Mouse (Mus musculus) neural tube, embryonic 15.5 days (tissue): ENCODE results near the gene Tbx6. TPM values are rescaled to one million over a fixed set of nuclear protein-coding genes. Genes with fewer than 3 reads are reported as not detected.

Source experiments
- ATAC-seq: fragments of 200-750 bp; cut with Nextera tagmentation; 2 replicates; pipeline ENCODE4 v1.8.0; 2017; ENCODE audit warnings: mild to moderate bottlenecking, moderate TSS enrichment, moderate library complexity; ENCODE audit not compliant: low FRiP score
- H3K27ac ChIP-seq: fragments of 300-500 bp; sonication (generic); replicated peaks from 2 replicates; pipeline ENCODE4 v1.5.1; 2015; ENCODE audit warnings: mild to moderate bottlenecking, inconsistent platforms
- H3K27me3 ChIP-seq: fragments of 300-500 bp; sonication (generic); replicated peaks from 2 replicates; pipeline ENCODE4 v1.6.1; 2015; ENCODE audit warnings: inconsistent platforms
- H3K36me3 ChIP-seq: fragments of 300-500 bp; sonication (generic); 2 replicates; pipeline ENCODE4 v1.6.1; 2015; ENCODE audit warnings: inconsistent platforms
- H3K4me1 ChIP-seq: fragments of 300-500 bp; sonication (generic); 2 replicates; pipeline ENCODE4 v1.6.1; 2015; ENCODE audit warnings: inconsistent platforms
- H3K4me2 ChIP-seq: fragments of 300-500 bp; sonication (generic); 2 replicates; pipeline ENCODE4 v1.6.1; 2015; ENCODE audit warnings: inconsistent platforms, mild to moderate bottlenecking, moderate library complexity
- H3K4me3 ChIP-seq: fragments of 300-500 bp; sonication (generic); replicated peaks from 2 replicates; pipeline ENCODE4 v1.5.1; 2015; ENCODE audit warnings: mild to moderate bottlenecking, inconsistent platforms
- H3K9ac ChIP-seq: fragments of 300-500 bp; sonication (generic); replicated peaks from 2 replicates; pipeline ENCODE4 v1.6.1; 2015; ENCODE audit warnings: mild to moderate bottlenecking, inconsistent platforms
- H3K9me3 ChIP-seq: fragments of 300-500 bp; sonication (generic); replicated peaks from 2 replicates; pipeline ENCODE4 v1.6.1; 2016; ENCODE audit warnings: inconsistent platforms
- WGBS: fragments of 180-500 bp; shearing (Covaris S2); methylation state at CpG from one replicate; pipeline ENCODE4 v1.1.7; 2015; ENCODE audit warnings: mixed read lengths; 5-methylcytosine and 5-hydroxymethylcytosine counted together
- polyA plus RNA-seq: library from polyadenylated mRNA; unstranded; fragments of >200 nt; fragmentation: Nextera tagmentation; extraction: Ambion mirVana; gene quantifications from 2 replicates; pipeline ENCODE4 v1.2.1, GENCODE M21; 2015

Gene Tbx6
- polyA plus RNA-seq, 1 experiment from 2014 or later, result 0.35 TPM

DNA sequence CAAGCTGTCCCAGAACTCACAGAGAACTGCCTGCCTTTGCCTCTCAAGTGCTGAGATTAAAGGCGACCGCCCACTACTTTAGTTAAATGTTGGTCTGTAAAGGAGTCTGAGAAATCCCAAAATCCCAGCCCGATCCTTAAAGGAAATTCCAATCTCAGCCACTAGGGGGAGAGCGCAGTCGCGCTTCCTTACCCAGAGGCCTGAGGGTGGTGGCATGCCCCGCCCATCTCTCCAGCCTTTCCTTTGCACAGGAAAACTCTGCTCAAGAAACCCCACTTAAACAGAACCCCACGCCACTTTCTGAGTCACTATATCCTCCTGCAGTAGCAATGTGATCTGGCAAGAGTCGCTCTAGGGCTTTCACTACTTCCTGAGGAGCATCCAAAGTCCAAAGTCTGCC is 26.4 kb upstream of the Tbx6 start:
- Histone ChIP-seq H3K27me3 (no peaks in the 10 kb centered on the region), H3K36me3 (no peaks in the 10 kb centered on the region), H3K4me1 (peaks cover 7% of the 10 kb centered on the region), H3K9ac (peak overlapping the region; percentile 7; the same call in 1 of the 2 replicates), H3K4me3 (no peak overlapping the region), H3K4me2 (peak overlapping the region; percentile 38), H3K27ac (peak overlapping the region; percentile 41; the same call in 1 of the 2 replicates), H3K9me3 (no peaks in the 10 kb centered on the region)
- ATAC-seq, result no peak
- under 1% methylated on average over 9 of the region's 9 CpGs for whole genome bisulfite sequencing

DNA sequence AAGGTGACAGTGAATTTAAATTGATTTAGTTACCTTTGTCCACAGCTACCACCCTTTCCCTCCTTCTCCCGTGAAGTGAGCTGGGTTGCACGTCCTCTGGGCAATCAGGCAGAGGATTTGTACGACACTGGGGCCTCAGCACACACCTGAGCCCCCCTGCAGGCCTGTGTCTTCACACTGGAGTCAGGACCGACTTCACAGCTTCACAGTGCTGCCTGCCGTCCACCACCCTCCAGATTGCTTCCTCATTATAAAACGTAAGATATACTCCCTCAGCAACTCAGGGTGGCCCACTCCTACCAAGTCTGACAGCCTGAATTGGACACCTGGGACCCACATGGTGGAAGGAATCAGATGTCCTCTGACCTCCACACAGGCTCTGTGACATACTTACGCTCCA is 22.7 kb upstream of the Tbx6 start:
- no peak overlapping the region for H3K9ac ChIP-seq
- 50% methylated on average over 7 of the region's 7 CpGs for WGBS
- no peak for ATAC-seq
- no peaks in the 10 kb centered on the region for H3K9me3 ChIP-seq
- H3K4me1 ChIP-seq, result peaks cover 44% of the 10 kb centered on the region
- no peaks in the 10 kb centered on the region for H3K27me3 ChIP-seq
- H3K4me3 ChIP-seq, result no peak overlapping the region
- H3K4me2 ChIP-seq, result no peak overlapping the region
- peaks cover 5% of the 10 kb centered on the region; the same call in 1 of the 2 replicates for H3K36me3 ChIP-seq
- H3K27ac ChIP-seq, result no peak overlapping the region

DNA sequence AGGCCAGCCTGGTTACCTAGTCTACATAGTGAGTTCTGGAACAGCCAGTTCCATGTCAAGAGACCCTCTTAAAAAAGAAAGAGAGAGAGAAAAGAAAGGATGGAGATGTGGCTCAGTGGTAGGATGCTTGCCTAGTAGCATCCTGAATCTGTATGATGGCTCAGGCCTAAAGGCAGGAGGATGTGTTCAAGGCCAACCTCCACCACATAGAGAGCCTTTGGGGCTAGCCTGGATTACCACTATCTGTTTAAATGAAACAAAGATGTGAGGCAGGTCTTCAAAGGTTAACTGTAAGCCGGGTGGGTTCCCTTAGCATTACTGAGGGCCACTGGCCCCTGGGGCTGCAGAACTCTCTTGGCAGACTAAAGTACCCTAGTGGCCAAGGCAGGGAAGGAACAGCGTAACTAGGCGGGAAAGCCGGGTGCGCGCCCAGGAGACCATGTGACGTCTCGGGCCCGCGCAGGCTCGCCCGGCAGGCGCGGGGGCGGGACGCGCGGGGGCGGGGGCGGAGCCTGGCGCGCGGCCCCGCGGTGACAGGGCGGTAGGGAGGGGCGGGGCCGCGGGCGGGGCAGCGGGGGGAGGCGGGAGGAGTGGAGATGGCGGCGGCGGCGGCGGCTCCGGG is 22.1 kb upstream of the Tbx6 start, which contains the start of gene Mapk3:
Gene Mapk3 (plus strand): TSS at position 552 of the 622 bp plus-strand sequence.
- Histone ChIP-seq H3K27ac (peak within 1 kb of the TSS; percentile 87), H3K4me1 (peaks cover 45% of the 10 kb centered on the region), H3K9me3 (no peaks in the 10 kb centered on the region), H3K36me3 (peaks cover 12% of the 10 kb centered on the region), H3K4me2 (peak within 1 kb of the TSS; percentile 91), H3K4me3 (peak within 1 kb of the TSS; percentile 74), H3K9ac (peak within 1 kb of the TSS; percentile 86), H3K27me3 (no peaks in the 10 kb centered on the region)
- ATAC-seq, result peak; percentile 65
- WGBS, result 2% methylated on average over 26 of the region's 38 CpGs

DNA sequence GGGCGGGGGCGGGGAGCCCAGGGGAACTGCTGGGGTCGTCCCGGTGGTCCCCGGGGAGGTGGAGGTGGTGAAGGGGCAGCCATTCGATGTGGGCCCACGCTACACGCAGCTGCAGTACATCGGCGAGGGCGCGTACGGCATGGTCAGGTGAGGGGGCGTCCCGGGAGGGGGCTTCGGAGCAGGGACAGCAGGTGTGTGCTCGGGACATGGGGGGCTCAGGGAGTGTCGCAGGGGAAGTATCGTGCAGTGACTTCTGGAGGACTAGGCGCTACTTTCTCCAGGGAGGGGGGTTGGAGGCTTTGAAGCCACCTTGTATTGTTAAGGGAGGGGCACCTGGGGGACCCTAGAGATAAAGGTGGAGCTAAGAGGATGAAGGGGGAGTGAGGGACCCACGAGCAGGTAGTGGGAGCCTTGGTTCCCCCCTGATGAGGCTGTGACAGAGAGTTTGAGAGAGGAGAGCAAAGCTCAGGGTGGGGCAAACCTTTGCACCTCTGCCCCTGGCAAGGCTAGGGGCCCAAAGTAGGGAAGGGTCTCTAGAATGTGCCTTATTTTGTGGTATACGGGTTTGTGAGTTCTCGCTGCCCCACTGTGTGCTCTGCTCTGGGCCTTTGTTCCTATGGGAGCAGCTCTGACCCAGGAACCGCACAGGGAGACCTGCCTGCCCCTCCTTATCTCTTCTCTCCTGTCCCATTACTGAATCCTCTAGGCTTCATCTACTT is 21.5 kb upstream of the Tbx6 start:
- H3K4me1 ChIP-seq, result peaks cover 39% of the 10 kb centered on the region
- H3K27ac ChIP-seq, result peak overlapping the region; percentile 87
- WGBS, result 1% methylated on average over 23 of the region's 24 CpGs
- H3K4me2 ChIP-seq, result peak overlapping the region; percentile 91
- H3K4me3 ChIP-seq, result peak overlapping the region; percentile 74
- ATAC-seq, result peak; percentile 69
- no peaks in the 10 kb centered on the region for H3K9me3 ChIP-seq
- H3K27me3 ChIP-seq, result no peaks in the 10 kb centered on the region
- peak overlapping the region; percentile 86 for H3K9ac ChIP-seq
- H3K36me3 ChIP-seq, result peaks cover 18% of the 10 kb centered on the region

DNA sequence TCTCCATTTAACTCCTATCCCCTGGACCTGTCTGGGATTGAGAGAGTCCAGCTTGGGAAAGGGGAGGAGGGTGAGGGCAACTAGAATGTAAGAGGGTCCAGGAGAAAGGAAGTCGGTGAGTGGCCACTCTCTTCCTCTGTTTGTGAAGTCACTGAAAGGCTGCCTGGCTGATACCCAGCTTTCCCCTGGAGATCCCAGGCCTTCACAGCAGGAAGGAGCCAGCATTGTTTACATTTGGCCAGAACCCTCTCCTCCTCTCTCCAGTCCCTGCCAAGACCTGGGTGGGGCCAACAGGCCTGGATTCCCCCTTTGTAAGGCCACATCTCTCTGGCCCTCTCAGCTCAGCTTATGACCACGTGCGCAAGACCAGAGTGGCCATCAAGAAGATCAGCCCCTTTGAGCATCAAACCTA is 20.9 kb upstream of the Tbx6 start:
- Histone ChIP-seq H3K9ac (peak overlapping the region; percentile 86), H3K9me3 (no peaks in the 10 kb centered on the region), H3K4me2 (peak overlapping the region; percentile 91), H3K27me3 (no peaks in the 10 kb centered on the region), H3K4me3 (peak overlapping the region; percentile 74), H3K4me1 (peaks cover 39% of the 10 kb centered on the region), H3K27ac (peak overlapping the region; percentile 87), H3K36me3 (peaks cover 23% of the 10 kb centered on the region)
- ATAC-seq, result peak; percentile 25
- WGBS, result 14% methylated on average over 3 of the region's 3 CpGs

DNA sequence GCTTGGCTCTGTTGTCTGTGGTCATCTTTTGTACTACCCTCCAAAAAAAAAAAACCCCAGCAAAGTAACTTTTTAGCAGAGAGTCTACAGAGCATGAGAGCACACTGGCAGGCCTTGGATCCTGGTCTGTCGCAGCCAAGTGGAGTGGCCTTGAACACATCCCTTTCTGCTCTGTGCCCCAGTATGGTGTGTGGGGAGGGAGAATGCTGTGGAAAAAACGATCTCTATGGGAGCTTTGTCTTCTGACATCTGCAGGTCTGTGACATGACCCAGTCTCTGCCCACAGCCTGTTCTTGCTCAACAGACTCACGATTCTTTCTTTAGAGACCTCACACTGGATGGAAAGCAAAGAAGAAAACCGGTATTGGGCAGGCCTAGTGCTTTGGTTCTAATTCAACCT is 20.3 kb upstream of the Tbx6 start:
- peak overlapping the region; percentile 91 for H3K4me2 ChIP-seq
- peak overlapping the region; percentile 86; the same call in 1 of the 2 replicates for H3K9ac ChIP-seq
- H3K4me3 ChIP-seq, result peak overlapping the region; percentile 74
- WGBS, result 67% methylated on average over 4 of the region's 4 CpGs
- no peaks in the 10 kb centered on the region for H3K27me3 ChIP-seq
- no peaks in the 10 kb centered on the region for H3K9me3 ChIP-seq
- H3K4me1 ChIP-seq, result peaks cover 39% of the 10 kb centered on the region
- ATAC-seq, result no peak
- peaks cover 29% of the 10 kb centered on the region for H3K36me3 ChIP-seq
- H3K27ac ChIP-seq, result peak overlapping the region; percentile 87; the same call in 1 of the 2 replicates

DNA sequence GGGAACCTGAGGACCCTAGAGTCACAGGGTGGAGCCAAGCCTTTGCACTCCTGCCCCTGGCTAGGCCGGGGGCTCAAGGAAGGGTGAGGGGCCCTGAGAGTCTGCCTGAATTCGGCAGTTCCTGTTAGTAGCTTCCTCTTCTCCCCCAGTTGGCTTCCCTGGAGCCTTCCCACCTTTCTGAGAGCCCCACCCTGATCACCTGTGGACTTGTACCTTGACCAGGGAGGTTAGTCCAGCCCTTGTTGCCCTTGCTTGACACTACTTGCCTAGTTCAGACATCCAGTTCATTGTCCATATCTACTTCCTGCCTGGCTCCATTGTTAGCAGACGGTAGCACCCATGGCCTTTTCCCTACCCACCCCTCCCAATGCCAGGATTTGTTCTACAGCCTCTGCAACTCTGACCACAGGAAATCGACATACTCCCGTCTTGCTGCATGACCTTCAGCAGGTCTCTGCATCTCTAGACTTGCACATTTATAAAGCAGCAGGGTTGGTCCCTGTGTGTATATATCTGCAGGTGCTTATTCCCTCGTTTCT is 19.7 kb upstream of the Tbx6 start:
- 74% methylated on average over 6 of the region's 6 CpGs for WGBS
- Histone ChIP-seq H3K4me3 (no peak overlapping the region), H3K27ac (0 out of 2 replicates have a peak overlapping the region, but pooled peaks have one; percentile 63), H3K4me2 (peak overlapping the region; percentile 91), H3K9me3 (no peaks in the 10 kb centered on the region), H3K36me3 (peaks cover 35% of the 10 kb centered on the region), H3K9ac (no peak overlapping the region), H3K4me1 (peaks cover 39% of the 10 kb centered on the region), H3K27me3 (no peaks in the 10 kb centered on the region)
- no peak for ATAC-seq

DNA sequence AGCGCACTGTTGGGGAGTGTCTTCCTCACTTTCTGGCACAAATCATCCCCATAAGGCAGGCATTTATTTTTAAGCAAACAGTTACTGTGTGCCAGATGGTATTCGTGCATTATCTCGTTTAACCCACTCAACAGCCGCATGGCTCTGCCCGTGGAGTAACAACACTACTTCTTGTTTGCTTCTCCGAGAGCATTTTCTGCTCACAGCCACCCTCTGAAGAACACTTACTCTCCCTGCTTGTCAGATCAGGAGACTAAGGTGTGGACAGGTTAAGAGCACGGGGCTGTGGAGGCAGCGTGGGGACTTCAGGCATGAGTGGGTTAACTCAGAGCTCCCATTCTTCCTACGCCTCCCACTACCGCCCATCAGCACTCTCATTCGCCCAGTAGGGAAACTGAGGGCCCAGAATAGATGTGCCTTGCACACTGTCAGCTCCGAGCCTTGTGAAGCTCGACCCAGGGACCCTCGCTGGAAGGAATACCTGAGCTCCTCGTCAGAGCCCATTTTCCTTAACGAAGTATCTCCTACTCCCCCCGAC is 18.7 kb upstream of the Tbx6 start:
- H3K36me3 ChIP-seq, result peaks cover 44% of the 10 kb centered on the region
- peak overlapping the region; percentile 12; the same call in 1 of the 2 replicates for H3K4me3 ChIP-seq
- H3K9ac ChIP-seq, result peak overlapping the region; percentile 40
- WGBS, result 61% methylated on average over 17 of the region's 17 CpGs
- H3K4me2 ChIP-seq, result peak overlapping the region; percentile 40
- H3K27ac ChIP-seq, result peak overlapping the region; percentile 63
- no peaks in the 10 kb centered on the region for H3K9me3 ChIP-seq
- H3K27me3 ChIP-seq, result no peaks in the 10 kb centered on the region
- ATAC-seq, result no peak
- peaks cover 39% of the 10 kb centered on the region for H3K4me1 ChIP-seq

DNA sequence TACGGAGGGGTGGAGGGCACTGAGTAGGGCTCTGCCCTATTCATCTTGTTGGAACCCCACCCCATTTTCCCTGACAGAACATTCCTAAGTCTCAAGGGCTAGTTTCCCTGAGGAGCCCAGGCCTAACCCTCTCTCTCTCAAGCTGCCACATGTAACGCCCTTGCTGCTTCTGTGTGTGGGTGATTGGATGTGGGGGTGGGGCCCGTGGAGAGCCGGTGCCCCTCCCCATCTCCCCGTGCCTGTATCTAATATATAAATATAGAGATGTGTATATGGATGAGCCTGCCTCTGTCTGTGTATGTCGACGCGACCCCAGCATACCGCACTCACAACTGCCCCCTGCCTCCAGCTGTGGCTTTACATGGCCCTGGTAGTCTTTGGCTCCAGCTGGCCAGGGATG is 15.7 kb upstream of the Tbx6 start:
- no peak overlapping the region for H3K4me2 ChIP-seq
- H3K27ac ChIP-seq, result no peak overlapping the region
- no peak overlapping the region for H3K9ac ChIP-seq
- no peak overlapping the region for H3K4me3 ChIP-seq
- H3K9me3 ChIP-seq, result no peaks in the 10 kb centered on the region
- 89% methylated on average over 9 of the region's 9 CpGs for WGBS
- H3K4me1 ChIP-seq, result peaks cover 31% of the 10 kb centered on the region
- peaks cover 73% of the 10 kb centered on the region for H3K36me3 ChIP-seq
- no peak for ATAC-seq
- H3K27me3 ChIP-seq, result no peaks in the 10 kb centered on the region

DNA sequence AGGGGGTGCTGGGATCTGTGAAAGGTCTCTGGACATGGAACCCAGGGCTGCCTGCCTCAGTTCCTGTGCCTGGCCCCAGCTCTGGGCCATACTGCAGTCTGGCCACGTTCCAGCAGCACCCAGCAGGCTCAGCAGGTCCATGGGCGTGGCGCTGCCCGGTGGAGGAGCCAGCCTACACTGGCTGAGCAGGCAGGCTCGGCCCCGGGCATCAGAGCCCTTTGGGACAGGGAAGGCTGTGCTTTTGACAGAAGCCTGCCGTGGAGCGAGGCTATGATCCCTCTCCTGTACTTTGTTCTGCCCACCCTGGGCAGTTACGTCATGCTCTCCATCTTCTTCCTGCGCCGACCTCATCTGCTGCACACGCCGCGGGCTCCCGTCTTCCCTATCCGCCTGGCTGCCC is 15.1 kb upstream of the Tbx6 start, which contains the start of gene Gdpd3:
Gene Gdpd3 (plus strand): TSS at position 134 of the 400 bp plus-strand sequence.
- 88% methylated on average over 16 of the region's 16 CpGs for WGBS
- ATAC-seq, result no peak
- H3K36me3 ChIP-seq, result peaks cover 80% of the 10 kb centered on the region

DNA sequence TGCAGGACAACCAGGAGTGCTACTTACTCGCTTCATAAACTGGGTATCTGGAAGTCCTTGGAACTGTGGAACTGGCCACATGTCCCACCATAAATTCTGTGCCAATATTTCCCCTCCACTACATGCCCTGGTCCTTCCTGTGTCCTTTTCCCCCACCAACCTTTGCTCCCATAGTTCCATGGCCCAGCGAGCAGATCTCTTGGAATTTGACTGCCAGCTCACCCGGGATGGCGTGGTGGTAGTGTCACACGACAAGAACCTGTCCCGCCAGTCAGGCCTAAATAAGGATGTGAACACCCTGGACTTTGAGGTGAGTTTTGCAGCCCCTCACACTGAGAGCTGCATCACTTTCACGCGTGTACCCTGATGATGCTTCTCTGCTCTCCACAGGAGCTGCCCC is 14.3 kb upstream of the Tbx6 start:
- H3K4me1 ChIP-seq, result peaks cover 16% of the 10 kb centered on the region
- no peak overlapping the region for H3K27ac ChIP-seq
- WGBS, result 92% methylated on average over 8 of the region's 8 CpGs
- H3K9me3 ChIP-seq, result no peaks in the 10 kb centered on the region
- no peaks in the 10 kb centered on the region for H3K27me3 ChIP-seq
- H3K4me3 ChIP-seq, result no peak overlapping the region
- H3K9ac ChIP-seq, result no peak overlapping the region
- ATAC-seq, result no peak
- H3K36me3 ChIP-seq, result peaks cover 80% of the 10 kb centered on the region
- no peak overlapping the region for H3K4me2 ChIP-seq

More for the DNA sequence above, 15.1 kb upstream of the Tbx6 start, which contains the start of gene Gdpd3:
- no peak within 1 kb of the TSS for H3K4me3 ChIP-seq
- peaks cover 24% of the 10 kb centered on the region for H3K4me1 ChIP-seq
- H3K9me3 ChIP-seq, result no peaks in the 10 kb centered on the region
- no peak within 1 kb of the TSS for H3K27ac ChIP-seq
- H3K9ac ChIP-seq, result no peak within 1 kb of the TSS
- no peaks in the 10 kb centered on the region for H3K27me3 ChIP-seq
- no peak within 1 kb of the TSS for H3K4me2 ChIP-seq
